Mouse (Mus musculus) CH12.LX (cell line): Measurements from ENCODE around the gene Kctd12. TPM values are rescaled to one million over a fixed set of nuclear protein-coding genes. Genes with fewer than 3 reads are reported as not detected.

Experiments
- DNase-seq: peaks from one replicate; pipeline ENCODE4 v3.0.0-alpha.2; 2013; ENCODE audit errors: extremely low read depth
- H3K27ac ChIP-seq: 2 replicates; pipeline ENCODE4 v1.5.1; 2012; ENCODE audit warnings: low read depth, mild to moderate bottlenecking, control low read depth, moderate library complexity; ENCODE audit not compliant: insufficient read depth
- H3K27me3 ChIP-seq: replicated peaks from 2 replicates; pipeline ENCODE3; 2012; ENCODE audit warnings: inconsistent platforms
- H3K36me3 ChIP-seq, 2 experiments: replicated peaks in 1 of 2; 2 replicates each; pipeline versions ENCODE3 to v1.6.1; 2012; ENCODE audit warnings: inconsistent platforms in 1 of 2, low read length in 1 of 2, mild to moderate bottlenecking in 1 of 2, mixed read lengths in 1 of 2, moderate library complexity in 1 of 2; ENCODE audit not compliant: control insufficient read depth in 1 of 2, insufficient read depth in 1 of 2
- H3K4me1 ChIP-seq, 2 experiments: 2 replicates each; pipeline ENCODE4 v1.6.1; 2012; ENCODE audit warnings: inconsistent platforms in 1 of 2, moderate library complexity in 1 of 2; ENCODE audit not compliant: insufficient read depth in 2 of 2, control insufficient read depth in 1 of 2
- H3K4me2 ChIP-seq: 2 replicates; pipeline ENCODE4 v1.6.1; 2012; ENCODE audit warnings: low read depth, mild to moderate bottlenecking, control low read depth; ENCODE audit not compliant: poor library complexity, insufficient read depth, severe bottlenecking
- H3K4me3 ChIP-seq, 3 experiments: fragments of 150-350 bp in 1 of 3; sonication (generic) in 1 of 3; replicated peaks in 1 of 3; 2 replicates each; pipeline versions ENCODE3 to v1.5.1; 2011 to 2012; ENCODE audit warnings: low read depth in 2 of 3, low read length in 2 of 3, mild to moderate bottlenecking in 2 of 3, moderate library complexity in 2 of 3, control low read depth in 1 of 3, improper control_type of control experiment in 1 of 3, inconsistent platforms in 1 of 3, mixed read lengths in 1 of 3; ENCODE audit not compliant: poor library complexity in 1 of 3
- H3K79me2 ChIP-seq: replicated peaks from 2 replicates; pipeline ENCODE4 v1.6.1; 2012; ENCODE audit warnings: mild to moderate bottlenecking, moderate library complexity; ENCODE audit not compliant: control insufficient read depth, poor library complexity, insufficient read depth, severe bottlenecking; ENCODE audit errors: extremely low read depth
- H3K9ac ChIP-seq: 2 replicates; pipeline ENCODE4 v1.6.1; 2012; ENCODE audit warnings: low read depth, mild to moderate bottlenecking, control low read depth, moderate library complexity; ENCODE audit not compliant: insufficient read depth
- H3K9me3 ChIP-seq: replicated peaks from 2 replicates; pipeline ENCODE3; 2012; ENCODE audit warnings: low read length, inconsistent platforms, mixed read lengths
- BHLHE40 ChIP-seq: IDR thresholded peaks from 2 replicates; pipeline ENCODE4 v1.6.1; 2011; ENCODE audit warnings: mild to moderate bottlenecking, low read depth, low read length, improper control_type of control experiment
- CHD1 ChIP-seq: IDR thresholded peaks from 2 replicates; pipeline ENCODE4 v1.6.1; 2012; ENCODE audit warnings: low read depth, low read length, improper control_type of control experiment, inconsistent platforms
- CHD2 ChIP-seq: IDR thresholded peaks from 2 replicates; pipeline ENCODE4 v1.6.1; 2011; ENCODE audit warnings: low read length, improper control_type of control experiment
- CTCF ChIP-seq, 2 experiments: IDR thresholded peaks in 1 of 2; conservative IDR thresholded peaks in 1 of 2; 2 replicates each; pipeline ENCODE4 v1.5.1; 2011 to 2012; ENCODE audit warnings: low read depth in 2 of 2, low read length in 2 of 2, improper control_type of control experiment in 1 of 2, inconsistent platforms in 1 of 2, mild to moderate bottlenecking in 1 of 2, moderate library complexity in 1 of 2
- E2F4 ChIP-seq: IDR thresholded peaks from 2 replicates; pipeline ENCODE4 v1.6.1; 2011; ENCODE audit warnings: low read depth, low read length, improper control_type of control experiment; ENCODE audit not compliant: insufficient replicate concordance
- ELF1 ChIP-seq: IDR thresholded peaks from 2 replicates; pipeline ENCODE4 v1.6.1; 2014; ENCODE audit warnings: low read depth, mild to moderate bottlenecking, inconsistent platforms, low read length, improper control_type of control experiment
- EP300 ChIP-seq: IDR thresholded peaks from 2 replicates; pipeline ENCODE4 v1.6.1; 2011; ENCODE audit warnings: low read length, improper control_type of control experiment
- ETS1 ChIP-seq: conservative IDR thresholded peaks from 2 replicates; pipeline ENCODE4 v1.6.1; 2012; ENCODE audit warnings: low read depth, mild to moderate bottlenecking, inconsistent platforms, low read length, improper control_type of control experiment, moderate library complexity
- GABPA ChIP-seq: IDR thresholded peaks from 2 replicates; pipeline ENCODE4 v1.6.1; 2012; ENCODE audit warnings: low read depth, low read length, improper control_type of control experiment, inconsistent platforms; ENCODE audit not compliant: insufficient replicate concordance
- HCFC1 ChIP-seq: IDR thresholded peaks from 2 replicates; pipeline ENCODE4 v1.6.1; 2012; ENCODE audit warnings: low read depth, mild to moderate bottlenecking, inconsistent platforms, low read length, improper control_type of control experiment
- IRF4 ChIP-seq: IDR thresholded peaks from 2 replicates; pipeline ENCODE4 v1.6.1; 2014; ENCODE audit warnings: low read depth, mild to moderate bottlenecking, inconsistent platforms, low read length, improper control_type of control experiment
- JUN ChIP-seq: IDR thresholded peaks from 2 replicates; pipeline ENCODE4 v1.6.1; 2011; ENCODE audit warnings: low read depth, mild to moderate bottlenecking, low read length, improper control_type of control experiment, moderate library complexity; ENCODE audit not compliant: insufficient read depth
- JUND ChIP-seq: conservative IDR thresholded peaks from 2 replicates; pipeline ENCODE4 v1.6.1; 2011; ENCODE audit warnings: low read depth, low read length, improper control_type of control experiment
- KAT2A ChIP-seq: IDR thresholded peaks from 2 replicates; pipeline ENCODE4 v1.6.1; 2012; ENCODE audit warnings: low read length, improper control_type of control experiment, inconsistent platforms; ENCODE audit not compliant: insufficient replicate concordance
- MAFK ChIP-seq: IDR thresholded peaks from 2 replicates; pipeline ENCODE4 v1.6.1; 2011; ENCODE audit warnings: low read length, improper control_type of control experiment; ENCODE audit not compliant: insufficient replicate concordance
- MAX ChIP-seq: IDR thresholded peaks from 2 replicates; pipeline ENCODE4 v1.6.1; 2011; ENCODE audit warnings: low read length, improper control_type of control experiment
- MAZ ChIP-seq: IDR thresholded peaks from 2 replicates; pipeline ENCODE4 v1.6.1; 2012; ENCODE audit warnings: low read depth, mild to moderate bottlenecking, inconsistent platforms, low read length, improper control_type of control experiment, moderate library complexity
- MEF2A ChIP-seq: IDR thresholded peaks from 2 replicates; pipeline ENCODE4 v1.6.1; 2014; ENCODE audit warnings: low read depth, mild to moderate bottlenecking, inconsistent platforms, low read length, improper control_type of control experiment, borderline replicate concordance
- MXI1 ChIP-seq: IDR thresholded peaks from 2 replicates; pipeline ENCODE4 v1.6.1; 2011; ENCODE audit warnings: mild to moderate bottlenecking, low read depth, low read length, improper control_type of control experiment
- MYC ChIP-seq: IDR thresholded peaks from 2 replicates; pipeline ENCODE4 v1.6.1; 2011; ENCODE audit warnings: low read depth, mild to moderate bottlenecking, improper control_type of control experiment, low read length
- NELFE ChIP-seq: IDR thresholded peaks from 2 replicates; pipeline ENCODE4 v1.6.1; 2011; ENCODE audit warnings: low read depth, low read length, improper control_type of control experiment
- NRF1 ChIP-seq: IDR thresholded peaks from 2 replicates; pipeline ENCODE4 v1.6.1; 2014; ENCODE audit warnings: low read depth, mild to moderate bottlenecking, inconsistent platforms, low read length, improper control_type of control experiment, moderate library complexity
- PAX5 ChIP-seq: IDR thresholded peaks from 2 replicates; pipeline ENCODE4 v1.6.1; 2012; ENCODE audit warnings: low read length, inconsistent platforms, mixed read lengths
- POLR2A ChIP-seq: IDR thresholded peaks from 2 replicates; pipeline ENCODE4 v1.6.1; 2011; ENCODE audit warnings: low read depth, mild to moderate bottlenecking, improper control_type of control experiment, low read length
- POLR2AphosphoS2 ChIP-seq: IDR thresholded peaks from 2 replicates; pipeline ENCODE4 v1.6.1; 2011; ENCODE audit warnings: low read depth, low read length, improper control_type of control experiment
- RAD21 ChIP-seq: IDR thresholded peaks from 2 replicates; pipeline ENCODE4 v1.6.1; 2011; ENCODE audit warnings: low read depth, mild to moderate bottlenecking, low read length, improper control_type of control experiment, moderate library complexity
- RCOR1 ChIP-seq: conservative IDR thresholded peaks from 2 replicates; pipeline ENCODE4 v1.6.1; 2012; ENCODE audit warnings: low read depth, mild to moderate bottlenecking, inconsistent platforms, low read length, improper control_type of control experiment
- SIN3A ChIP-seq: IDR thresholded peaks from 2 replicates; pipeline ENCODE4 v1.6.1; 2012; ENCODE audit warnings: low read length, improper control_type of control experiment, inconsistent platforms
- SMC3 ChIP-seq: IDR thresholded peaks from 2 replicates; pipeline ENCODE4 v1.6.1; 2011; ENCODE audit warnings: low read depth, low read length, improper control_type of control experiment
- TBP ChIP-seq: conservative IDR thresholded peaks from 2 replicates; pipeline ENCODE4 v1.6.1; 2011; ENCODE audit warnings: low read depth, low read length, improper control_type of control experiment
- TCF12 ChIP-seq: IDR thresholded peaks from 2 replicates; pipeline ENCODE4 v1.6.1; 2014; ENCODE audit warnings: low read depth, mild to moderate bottlenecking, inconsistent platforms, low read length, improper control_type of control experiment
- UBTF ChIP-seq: IDR thresholded peaks from 2 replicates; pipeline ENCODE4 v1.6.1; 2012; ENCODE audit warnings: low read depth, mild to moderate bottlenecking, inconsistent platforms, low read length, improper control_type of control experiment, moderate library complexity
- USF1 ChIP-seq: IDR thresholded peaks from 2 replicates; pipeline ENCODE4 v1.6.1; 2014; ENCODE audit warnings: low read depth, mild to moderate bottlenecking, inconsistent platforms, low read length, improper control_type of control experiment
- USF2 ChIP-seq: conservative IDR thresholded peaks from 2 replicates; pipeline ENCODE4 v1.6.1; 2011; ENCODE audit warnings: low read depth, low read length, improper control_type of control experiment
- ZC3H11A ChIP-seq: IDR thresholded peaks from 2 replicates; pipeline ENCODE4 v1.6.1; 2012; ENCODE audit warnings: low read depth, mild to moderate bottlenecking, inconsistent platforms, low read length, improper control_type of control experiment
- ZKSCAN1 ChIP-seq: IDR thresholded peaks from 2 replicates; pipeline ENCODE4 v1.6.1; 2012; ENCODE audit warnings: low read depth, inconsistent platforms, low read length, improper control_type of control experiment, borderline replicate concordance
- ZMIZ1 ChIP-seq: IDR thresholded peaks from 2 replicates; pipeline ENCODE4 v1.6.1; 2012; ENCODE audit warnings: low read depth, mild to moderate bottlenecking, inconsistent platforms, low read length, improper control_type of control experiment
- ZNF384 ChIP-seq: IDR thresholded peaks from 2 replicates; pipeline ENCODE4 v1.6.1; 2012; ENCODE audit warnings: low read depth, low read length, improper control_type of control experiment, inconsistent platforms
- dilution Hi-C: fragments of 300-500 bp; cut with MboI; formaldehyde crosslinking; loops from 2 replicates; pipeline ENCODE4 v1.14.3; 2020; ENCODE audit warnings: low sequenced_read_pairs; ENCODE audit not compliant: extremely low pct_unique_long_range_greater_than_20kb, extremely low pct_ligation_motif_present
- in situ Hi-C: fragments of 300-500 bp; cut with MboI; formaldehyde crosslinking; loops from 3 replicates; pipeline ENCODE4 v1.14.3; 2019; ENCODE audit warnings: low sequenced_read_pairs, low pct_ligation_motif_present, low pct_unique_long_range_greater_than_20kb, mixed read lengths
- polyA plus RNA-seq: library from polyadenylated mRNA; unstranded; fragments of >175 nt; gene quantifications from 2 replicates; pipeline ENCODE4 v1.2.1, GENCODE M21; 2012; ENCODE audit warnings: low read depth; ENCODE audit not compliant: insufficient read length
- total RNA-seq, 2 experiments: library from RNA; depleted of rRNA; stranded (reverse); fragments of 300-350 nt in 1 of 2; fragments of >200 nt in 1 of 2; gene quantifications; 2 replicates each; pipeline ENCODE4 v1.2.3; 2012 to 2014

Gene Kctd12
- total and polyA plus RNA-seq, 3 experiments: 21.4 to 35.4 (median 21.8) TPM

DNA sequence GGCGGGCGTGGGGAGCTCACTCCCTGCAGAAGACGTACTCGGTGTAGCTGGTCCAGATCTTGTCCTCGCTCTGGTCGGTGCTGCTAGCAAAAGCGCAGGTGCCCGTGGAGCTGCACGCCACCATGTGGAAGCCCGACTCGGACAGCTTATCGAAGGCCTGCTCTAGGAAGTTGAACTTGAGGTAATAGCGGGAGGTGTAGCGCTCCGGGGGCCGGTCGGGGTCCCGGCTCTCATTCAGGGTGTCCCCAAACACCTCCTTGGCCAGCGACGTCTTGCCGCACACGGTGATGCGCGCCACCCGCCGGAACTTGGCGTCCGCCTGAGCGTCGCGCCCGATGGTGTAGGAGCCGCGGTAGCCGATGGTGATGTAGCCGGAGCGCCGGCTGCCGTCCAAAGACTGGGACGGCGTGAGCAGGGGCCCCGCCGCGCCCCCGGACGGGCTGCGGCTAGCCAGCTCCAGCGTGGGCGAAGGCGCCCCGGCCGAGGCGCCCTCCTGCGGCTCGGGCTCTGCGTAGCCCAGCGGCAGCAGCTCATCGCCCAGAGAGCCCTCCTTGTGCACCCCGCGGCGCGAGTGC is 909 bp downstream of the Kctd12 start:
- peaks cover 30% of the 10 kb centered on the region for H3K79me2 ChIP-seq
- peak overlapping the region; percentile 70 to 82 (median 73) for H3K4me3 ChIP-seq
- peak; percentile 62 for DNase-seq
- H3K36me3 ChIP-seq: peaks cover 0 to 3% of the 10 kb centered on the region in 2 experiments
- in situ Hi-C loops (loop anchor here (5.0 to 25.0 kb wide), 3 partner anchors 74 to 469 kb away; no protein-coding TSS in a partner anchor), dilution Hi-C loops (loop anchor here (25.0 kb wide), 1 partner anchor 169 kb away; no protein-coding TSS in a partner anchor)
- no peaks in the 10 kb centered on the region for H3K9me3 ChIP-seq
- TF ChIP-seq ELF1: peak; percentile 28; the same call in 1 of the 2 replicates
- peak; percentile 44 for TF ChIP-seq RAD21
- no peak for TF ChIP-seq GABPA
- TF ChIP-seq POLR2A: no peak
- TF ChIP-seq IRF4: peak; percentile 38; the same call in 1 of the 2 replicates
- TF ChIP-seq ZC3H11A: 0 out of 2 replicates have a peak, but pooled peaks have one; percentile 1
- no peak for TF ChIP-seq JUN
- 0 out of 2 replicates have a peak, but pooled peaks have one; percentile 48 for TF ChIP-seq MAZ
- peak; percentile 75 for TF ChIP-seq MXI1
- TF ChIP-seq SIN3A: peak; percentile 62; the same call in 1 of the 2 replicates
- no peak for TF ChIP-seq PAX5
- TF ChIP-seq TCF12: no peak; the same call in 1 of the 2 replicates
- no peak for TF ChIP-seq NELFE
- no peak for TF ChIP-seq ZNF384
- TF ChIP-seq MEF2A: no peak; the same call in 1 of the 2 replicates
- TF ChIP-seq KAT2A: 0 out of 2 replicates have a peak, but pooled peaks have one; percentile 17
- TF ChIP-seq E2F4: no peak
- no peak for TF ChIP-seq USF1
- peak in 1 of 2 experiments; percentile 58; a peak in 2 of 4 replicates for TF ChIP-seq CTCF (conservative IDR thresholded peaks at IDR 0.05 in 1 of 2, IDR thresholded peaks at IDR 0.05 in 1 of 2; ENCODE audit: low read depth in 2 of 2, low read length in 2 of 2)
- TF ChIP-seq MAX: peak; percentile 59
- TF ChIP-seq ETS1: no peak
- 0 out of 2 replicates have a peak, but pooled peaks have one; percentile 35 for TF ChIP-seq NRF1
- 0 out of 2 replicates have a peak, but pooled peaks have one; percentile 53 for TF ChIP-seq RCOR1
- peak; percentile 22; the same call in 1 of the 2 replicates for TF ChIP-seq HCFC1
- no peak for TF ChIP-seq EP300
- no peak for TF ChIP-seq USF2
- TF ChIP-seq BHLHE40: peak; percentile 45; the same call in 1 of the 2 replicates
- no peak for TF ChIP-seq MAFK
- no peak for TF ChIP-seq ZMIZ1
- peak; percentile 71; the same call in 1 of the 2 replicates for TF ChIP-seq CHD1
- TF ChIP-seq UBTF: peak; percentile 79
- TF ChIP-seq CHD2: no peak
- 0 out of 2 replicates have a peak, but pooled peaks have one; percentile 45 for TF ChIP-seq MYC
- TF ChIP-seq POLR2AphosphoS2: no peak
- no peak for TF ChIP-seq ZKSCAN1
- TF ChIP-seq SMC3: peak; percentile 61
- TF ChIP-seq JUND: no peak
- no peak for TF ChIP-seq TBP
- H3K27ac ChIP-seq: peak overlapping the region; percentile 89
- no peaks in the 10 kb centered on the region for H3K27me3 ChIP-seq
- peak overlapping the region; percentile 79 for H3K9ac ChIP-seq
- H3K4me1 ChIP-seq: peaks cover 0 to 19% of the 10 kb centered on the region in 2 experiments; a peak in 2 of 4 replicates
- H3K4me2 ChIP-seq: peak overlapping the region; percentile 86; the same call in 1 of the 2 replicates
